Mouse (Mus musculus) intestine, embryonic 16.5 days (tissue): ENCODE data around the gene Stox2. TPM values are rescaled to one million over a fixed set of nuclear protein-coding genes. Genes with fewer than 3 reads are reported as not detected.

Experiments
- ATAC-seq: fragments of 200-750 bp; cut with Nextera tagmentation; 2 replicates; pipeline ENCODE4 v1.8.0; 2017; ENCODE audit warnings: moderate TSS enrichment, moderate library complexity
- H3K27ac ChIP-seq: fragments of 300-500 bp; sonication (generic); 2 replicates; pipeline ENCODE4 v1.5.1; 2014; ENCODE audit warnings: mild to moderate bottlenecking, low read length
- H3K27me3 ChIP-seq: fragments of 300-500 bp; sonication (generic); replicated peaks from 2 replicates; pipeline ENCODE4 v1.6.1; 2014; ENCODE audit warnings: low read length, control low read depth, mixed read lengths; ENCODE audit not compliant: control insufficient read depth, insufficient read depth
- H3K36me3 ChIP-seq: fragments of 300-500 bp; sonication (generic); 2 replicates; pipeline ENCODE4 v1.6.1; 2014; ENCODE audit warnings: low read length, control low read depth; ENCODE audit not compliant: control insufficient read depth, insufficient read depth
- H3K4me1 ChIP-seq: fragments of 300-500 bp; sonication (generic); 2 replicates; pipeline ENCODE4 v1.6.1; 2014; ENCODE audit warnings: low read length, control low read depth, mixed read lengths; ENCODE audit not compliant: control insufficient read depth, insufficient read depth
- H3K4me2 ChIP-seq: fragments of 300-500 bp; sonication (generic); 2 replicates; pipeline ENCODE4 v1.6.1; 2014; ENCODE audit warnings: low read depth, low read length, control low read depth
- H3K4me3 ChIP-seq: fragments of 300-500 bp; sonication (generic); 2 replicates; pipeline ENCODE4 v1.5.1; 2014; ENCODE audit warnings: mild to moderate bottlenecking, low read length
- H3K9ac ChIP-seq: fragments of 300-500 bp; sonication (generic); 2 replicates; pipeline ENCODE4 v1.6.1; 2014; ENCODE audit warnings: low read depth, low read length
- H3K9me3 ChIP-seq: fragments of 300-500 bp; sonication (generic); 2 replicates; pipeline ENCODE4 v1.6.1; 2016; ENCODE audit warnings: low read length, control low read depth; ENCODE audit not compliant: control insufficient read depth
- WGBS: fragments of 180-500 bp; shearing (Covaris S2); extraction: QIAGEN DNeasy Blood & Tissue Kit; methylation state at CpG from one replicate; pipeline ENCODE4 v1.1.7; 2014; 5-methylcytosine and 5-hydroxymethylcytosine counted together
- polyA plus RNA-seq: library from polyadenylated mRNA; unstranded; fragments of >200 nt; fragmentation: Nextera tagmentation; extraction: Ambion mirVana; gene quantifications from 2 replicates; pipeline ENCODE4 v1.2.1, GENCODE M21; 2015

The Stox2 gene
- polyA plus RNA-seq, 1 experiment from 2014 or later = 4.7 TPM

DNA sequence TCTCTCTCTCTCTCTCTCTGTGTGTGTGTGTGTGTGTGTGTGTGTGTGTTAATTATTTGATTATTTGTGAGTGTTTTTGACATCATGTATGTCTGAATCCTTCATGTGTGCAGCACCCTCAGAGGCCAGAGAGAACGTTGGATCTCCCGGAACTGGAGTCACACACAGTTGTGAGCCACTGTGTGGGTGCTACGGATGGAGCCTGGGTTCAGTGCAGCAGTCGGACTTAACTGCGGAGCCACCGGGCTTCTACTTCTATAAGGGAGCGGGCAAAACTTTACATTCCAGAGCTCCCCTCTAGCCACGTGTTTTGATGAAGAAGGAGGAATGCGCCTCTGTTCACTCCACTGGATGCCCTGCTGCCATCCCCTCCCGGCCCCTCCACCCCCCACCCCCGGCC is 311.4 kb downstream of the Stox2 start:
- H3K9ac ChIP-seq = no peak overlapping the region
- H3K27me3 ChIP-seq = no peaks in the 10 kb centered on the region
- H3K36me3 ChIP-seq = no peaks in the 10 kb centered on the region
- 41% methylated on average over 11 of the region's 11 CpGs for whole genome bisulfite sequencing
- no peak overlapping the region for H3K4me3 ChIP-seq
- no peak overlapping the region for H3K4me2 ChIP-seq
- H3K4me1 ChIP-seq = no peaks in the 10 kb centered on the region
- no peaks in the 10 kb centered on the region for H3K9me3 ChIP-seq
- no peak overlapping the region for H3K27ac ChIP-seq
- no peak for ATAC-seq

DNA sequence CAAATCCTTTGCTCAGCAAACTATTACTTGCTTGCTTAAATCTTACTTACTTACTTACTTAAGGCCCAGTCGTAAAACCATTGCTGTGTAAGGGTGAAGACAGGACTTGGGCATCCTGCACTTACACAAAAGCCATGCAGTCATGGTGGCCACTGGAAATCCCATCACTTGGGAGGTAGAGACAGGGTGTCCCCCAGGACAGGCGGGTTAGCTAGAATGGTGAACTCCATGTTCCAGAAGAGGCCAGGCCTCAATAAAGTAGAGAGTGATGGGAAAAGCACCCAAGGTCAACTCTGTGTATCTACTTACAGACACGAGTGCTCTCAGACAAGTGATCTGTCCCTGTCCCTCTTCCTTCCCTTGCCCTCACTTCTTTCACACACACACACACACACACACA is 312.8 kb downstream of the Stox2 start:
- H3K27me3 ChIP-seq = no peaks in the 10 kb centered on the region
- no peaks in the 10 kb centered on the region for H3K4me1 ChIP-seq
- 85% methylated on average over 3 of the region's 3 CpGs for WGBS
- H3K4me2 ChIP-seq = no peak overlapping the region
- H3K36me3 ChIP-seq = no peaks in the 10 kb centered on the region
- H3K4me3 ChIP-seq = no peak overlapping the region
- no peak overlapping the region for H3K9ac ChIP-seq
- no peaks in the 10 kb centered on the region for H3K9me3 ChIP-seq
- ATAC-seq = no peak
- H3K27ac ChIP-seq = no peak overlapping the region

Other genes with a start within 250 kb of the Stox2 start
- 26.1 and 28.3 TPM in 2 replicates for gene Trappc11, start 87.1 kb upstream of the Stox2 start, polyA plus RNA-seq
- 30.4 and 34.9 TPM in 2 replicates for gene Rwdd4a, start 87.3 kb upstream of the Stox2 start, polyA plus RNA-seq
- 10.4 and 10.8 TPM in 2 replicates for gene Ing2, start 229.2 kb upstream of the Stox2 start, polyA plus RNA-seq